Mouse (Mus musculus) urinary bladder, postnatal 25 days (tissue): ENCODE results near the gene St7.
"Not testable (repeated sequence)": the region's sequence is repeated elsewhere in the genome, so short reads cannot be mapped to it uniquely, and the experiment has no call there.

Source experiments
- DNase-seq: peaks from one replicate; pipeline ENCODE4 v3.0.0; 2022; ENCODE audit warnings: low spot score

St7 gene

GRCm38 (mm10) chr6:17692647-17693046 is at the start of gene St7:
St7 (plus strand) TSS chr6:17692933.
- peak; percentile 15 for DNase-seq

GRCm38 (mm10) chr6:17646107-17646506 is 46.6 kb upstream of the St7 start:
- DNase-seq, result no peak

- DNase-seq, result no peak
Measured at GRCm38 (mm10) chr6:17652132-17652531, 40.6 kb upstream of the St7 start.

- no peak for DNase-seq
Measured at GRCm38 (mm10) chr6:17655080-17655479, 37.7 kb upstream of the St7 start.

- no peak for DNase-seq
Measured at GRCm38 (mm10) chr6:17657308-17657707, 35.4 kb upstream of the St7 start.

GRCm38 (mm10) chr6:17665348-17665747 is 27.4 kb upstream of the St7 start:
- no peak for DNase-seq

GRCm38 (mm10) chr6:17666024-17666423 is 26.7 kb upstream of the St7 start:
- no peak for DNase-seq

- no peak for DNase-seq
Measured at GRCm38 (mm10) chr6:17667813-17668212, 24.9 kb upstream of the St7 start.

- no peak for DNase-seq
Measured at GRCm38 (mm10) chr6:17668334-17668733, 24.4 kb upstream of the St7 start.

GRCm38 (mm10) chr6:17669826-17670225 is 22.9 kb upstream of the St7 start:
- DNase-seq, result no peak

- DNase-seq, result peak; percentile 60
Measured at GRCm38 (mm10) chr6:17675019-17675756, 17.5 kb upstream of the St7 start.

GRCm38 (mm10) chr6:17677008-17677407 is 15.7 kb upstream of the St7 start:
- no peak for DNase-seq

- no peak for DNase-seq
Measured at GRCm38 (mm10) chr6:17680266-17680925, 12.3 kb upstream of the St7 start.

- DNase-seq, result no peak
Measured at GRCm38 (mm10) chr6:17681810-17682209, 10.9 kb upstream of the St7 start.

- no peak for DNase-seq
Measured at GRCm38 (mm10) chr6:17688676-17689075, 4.1 kb upstream of the St7 start.

- DNase-seq, result peak; percentile 61
Measured at GRCm38 (mm10) chr6:17693726-17694549, 1.2 kb downstream of the St7 start.

- peak; percentile 73 for DNase-seq
Measured at GRCm38 (mm10) chr6:17694550-17694951, 1.8 kb downstream of the St7 start.

- DNase-seq, result peak; percentile 42
Measured at GRCm38 (mm10) chr6:17696321-17696734, 3.6 kb downstream of the St7 start.

- DNase-seq, result no peak
Measured at GRCm38 (mm10) chr6:17700936-17701612, 8.3 kb downstream of the St7 start.

GRCm38 (mm10) chr6:17704038-17704437 is 11.3 kb downstream of the St7 start:
- not testable (repeated sequence) for DNase-seq

GRCm38 (mm10) chr6:17705973-17706372 is 13.2 kb downstream of the St7 start:
- no peak for DNase-seq

GRCm38 (mm10) chr6:17718978-17719377 is 26.2 kb downstream of the St7 start:
- no peak for DNase-seq
